Mouse (Mus musculus): ENCODE measurements around the gene Cmc2.

The Cmc2 gene

DNA sequence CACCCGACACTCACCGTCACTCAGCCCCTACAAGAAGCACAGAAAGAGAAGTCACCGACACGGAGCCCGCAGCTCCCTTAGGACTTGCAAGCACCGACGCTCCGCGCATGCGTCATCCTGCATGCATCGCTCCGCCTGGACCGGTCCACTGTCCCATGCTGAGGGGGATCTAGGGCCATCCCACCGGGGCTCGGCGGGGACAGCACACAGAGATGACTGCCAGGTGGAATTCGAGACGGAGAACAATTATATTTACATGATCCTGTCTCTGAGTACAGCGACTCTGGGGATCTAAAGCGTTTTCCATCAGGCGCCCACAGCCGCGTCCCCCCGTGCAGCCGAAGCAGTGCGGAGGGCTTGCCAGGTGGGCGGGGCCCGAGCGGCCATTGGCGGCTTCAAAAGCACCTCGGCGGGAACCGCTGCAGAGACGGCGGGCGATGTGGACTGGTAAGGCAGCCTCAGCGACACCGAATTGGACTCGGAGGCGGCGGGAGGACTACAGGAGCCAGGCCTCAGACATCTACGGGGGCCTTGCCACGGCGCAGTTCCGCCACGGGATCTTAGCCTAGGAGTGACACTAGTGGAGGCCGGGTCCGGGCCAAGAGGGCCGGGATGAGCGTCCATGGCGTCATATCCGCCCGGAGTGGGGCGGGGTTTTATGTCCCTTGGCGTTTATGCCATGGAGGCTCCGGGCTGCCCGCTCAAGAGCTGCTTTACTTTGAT, at the start of gene Cmc2, which contains the start of gene Cenpn:
Cmc2 (minus strand) TSS at position 119 of the 723 bp plus-strand sequence.
Cenpn (plus strand) TSS at position 394 of the 723 bp plus-strand sequence.
- DNase-seq, result peak; percentile 95

DNA sequence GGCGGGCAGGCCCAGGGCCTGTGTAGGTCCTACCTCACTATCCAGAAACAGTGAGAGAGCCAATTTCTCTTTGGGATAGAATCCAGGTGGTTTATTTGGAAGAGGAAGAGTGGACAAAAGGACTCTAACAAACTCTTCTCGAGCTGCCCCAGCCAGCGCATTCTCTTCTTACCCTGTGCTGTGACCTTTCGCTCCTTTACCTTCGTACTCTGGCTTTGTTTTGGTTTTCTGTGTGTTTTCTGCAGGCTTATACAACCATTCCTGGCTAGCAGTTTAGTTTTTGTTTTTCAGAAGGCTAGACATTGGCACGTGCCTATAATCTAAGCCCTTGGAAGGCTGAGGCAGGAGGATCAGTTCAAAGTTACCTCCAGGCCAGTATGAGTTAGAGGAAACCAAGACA, 48.3 kb upstream of the Cmc2 start:
- DNase-seq, result no peak

DNA sequence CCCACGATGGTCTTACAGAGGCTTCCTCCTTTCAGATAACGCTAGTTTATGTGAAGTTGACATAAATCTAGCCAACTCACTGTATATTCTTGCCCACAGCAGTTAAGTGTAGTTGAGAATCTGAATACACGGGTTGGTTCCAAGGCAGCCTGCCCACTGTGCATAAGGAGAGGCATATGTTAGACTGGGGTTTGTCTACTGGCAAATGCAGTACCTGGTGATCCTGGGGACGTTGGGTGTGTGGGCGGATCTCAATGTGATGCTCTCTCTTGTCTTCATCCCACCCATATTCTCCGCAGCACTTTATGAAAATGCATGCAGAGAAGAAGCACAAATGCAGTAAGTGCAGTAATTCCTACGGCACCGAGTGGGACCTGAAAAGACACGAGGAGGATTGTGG, 33.2 kb upstream of the Cmc2 start:
- no peak for DNase-seq

DNA sequence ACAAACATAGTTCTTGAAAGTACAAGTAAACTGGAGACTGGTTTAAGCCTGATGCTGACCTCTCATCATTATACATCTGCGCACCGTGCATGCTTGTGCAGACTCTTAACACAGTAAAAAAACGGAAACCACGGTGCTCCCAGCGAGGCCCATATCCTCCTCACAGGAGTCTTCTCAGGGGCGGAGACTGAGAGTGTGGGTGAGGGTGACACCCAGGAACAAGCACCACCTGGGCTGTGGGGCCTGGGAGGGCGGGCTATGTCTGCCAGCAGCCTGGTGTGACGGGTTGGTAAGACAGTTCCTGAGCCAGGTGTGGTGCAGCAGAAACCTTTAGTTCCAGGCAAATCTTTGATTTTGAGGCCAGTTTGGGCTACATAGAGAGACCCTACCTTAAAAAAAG, 31.2 kb upstream of the Cmc2 start:
- no peak for DNase-seq

DNA sequence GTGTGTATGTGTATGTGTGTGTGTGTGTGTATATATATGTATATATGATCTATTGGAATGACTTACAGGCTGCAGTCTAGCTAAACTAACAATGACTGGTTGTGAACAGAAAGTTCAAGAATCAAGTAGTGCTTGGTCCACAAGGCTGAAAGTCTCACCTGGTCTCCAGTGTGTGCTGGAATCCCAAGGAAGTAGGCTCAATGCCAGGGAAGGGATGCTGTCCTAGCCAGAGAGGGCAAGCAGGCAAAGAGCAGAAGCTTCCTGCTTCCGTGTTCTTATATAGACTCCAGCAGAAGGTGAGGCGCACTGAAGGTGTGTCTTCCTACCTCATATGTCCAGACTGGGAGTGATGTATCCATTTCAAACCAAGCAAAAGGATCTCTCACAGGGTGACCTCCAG, 30.5 kb upstream of the Cmc2 start:
- DNase-seq, result peak; percentile 22

DNA sequence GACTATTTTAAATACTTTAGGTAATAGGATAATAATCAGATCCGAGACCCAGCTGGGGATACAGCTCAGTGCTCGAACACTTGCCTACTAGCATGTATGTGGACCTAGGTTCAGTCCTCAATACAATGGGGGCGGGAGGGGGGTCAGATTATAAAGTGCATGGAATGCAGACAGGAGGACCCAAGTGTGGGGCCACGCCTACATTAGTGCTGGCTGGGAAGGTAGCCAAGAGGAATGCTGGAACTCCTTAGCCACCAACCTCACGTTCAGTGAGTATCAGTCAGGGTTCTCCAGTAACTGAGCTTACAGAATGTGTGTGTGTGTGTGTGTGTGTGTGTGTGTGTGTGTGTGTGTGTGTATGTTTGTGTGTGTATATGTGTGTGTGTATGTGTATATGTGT, 30.1 kb upstream of the Cmc2 start:
- peak; percentile 63 for DNase-seq

DNA sequence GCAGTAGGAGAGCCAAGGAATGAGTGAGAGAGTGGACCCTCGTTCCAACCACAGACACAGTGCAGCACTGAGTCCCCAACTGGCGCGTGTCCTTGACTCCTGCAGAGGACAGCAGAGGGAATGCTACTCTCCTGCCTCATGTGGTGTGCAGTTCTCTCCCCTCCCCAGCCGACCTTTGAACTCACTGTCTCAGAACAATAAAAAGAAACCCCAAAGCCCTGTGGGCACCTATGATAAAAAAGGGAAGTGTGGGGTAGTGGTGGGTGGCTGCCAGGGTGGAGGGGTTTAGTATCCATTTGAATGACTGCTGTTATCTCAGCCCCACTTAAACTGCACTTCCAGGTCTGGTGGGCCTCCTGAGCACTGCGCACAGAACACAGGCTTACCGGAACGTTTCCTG, 26.3 kb upstream of the Cmc2 start:
- no peak for DNase-seq

DNA sequence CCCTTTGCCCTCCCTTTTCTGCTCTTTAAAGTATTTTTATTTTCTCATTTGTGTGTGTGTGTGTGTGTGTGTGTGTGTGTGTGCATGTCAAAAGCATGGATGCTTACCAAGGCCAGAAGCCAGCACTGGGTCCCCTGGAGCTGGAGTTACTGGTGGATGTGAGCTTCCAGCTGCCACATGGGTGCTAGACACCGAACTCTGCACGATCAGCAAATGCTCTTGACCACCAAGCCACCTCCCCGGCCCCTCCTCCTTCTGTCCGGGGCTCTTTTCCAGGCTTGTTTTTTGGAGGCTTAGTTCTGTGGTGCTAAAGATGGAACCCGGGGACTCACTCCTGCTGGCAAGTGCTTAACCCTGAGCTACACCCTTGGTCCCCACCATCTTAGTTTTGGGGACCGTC, 25.6 kb upstream of the Cmc2 start:
- peak; percentile 20 for DNase-seq

DNA sequence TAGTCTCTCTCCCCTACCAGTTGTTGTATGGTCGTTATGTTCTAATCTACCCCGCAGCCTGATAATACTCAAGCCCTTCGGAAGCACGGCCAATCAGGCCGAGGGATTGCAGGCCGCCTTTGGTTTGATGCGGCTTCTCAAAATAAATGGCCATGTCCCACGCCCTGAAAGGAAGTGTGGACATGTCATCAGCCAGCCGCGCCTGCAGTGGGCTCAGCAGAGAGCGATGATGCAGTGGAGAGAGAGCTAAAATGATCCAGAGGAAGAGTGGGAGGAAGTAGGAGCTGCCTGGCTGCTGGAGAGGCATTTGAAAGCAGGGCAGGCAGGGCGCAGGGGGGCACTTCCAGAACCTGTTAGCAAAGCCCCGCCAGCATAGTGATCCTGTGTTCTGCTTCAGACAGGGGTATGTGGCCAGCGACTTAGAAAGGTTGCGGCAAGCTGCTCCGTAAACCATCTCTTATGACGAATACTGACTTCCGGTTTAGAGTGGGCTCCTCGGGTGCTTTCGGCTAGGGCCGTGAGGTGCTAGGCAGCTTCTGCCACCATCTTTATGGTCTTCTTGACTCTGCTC, 25.1 kb upstream of the Cmc2 start:
- peak; percentile 9 for DNase-seq

DNA sequence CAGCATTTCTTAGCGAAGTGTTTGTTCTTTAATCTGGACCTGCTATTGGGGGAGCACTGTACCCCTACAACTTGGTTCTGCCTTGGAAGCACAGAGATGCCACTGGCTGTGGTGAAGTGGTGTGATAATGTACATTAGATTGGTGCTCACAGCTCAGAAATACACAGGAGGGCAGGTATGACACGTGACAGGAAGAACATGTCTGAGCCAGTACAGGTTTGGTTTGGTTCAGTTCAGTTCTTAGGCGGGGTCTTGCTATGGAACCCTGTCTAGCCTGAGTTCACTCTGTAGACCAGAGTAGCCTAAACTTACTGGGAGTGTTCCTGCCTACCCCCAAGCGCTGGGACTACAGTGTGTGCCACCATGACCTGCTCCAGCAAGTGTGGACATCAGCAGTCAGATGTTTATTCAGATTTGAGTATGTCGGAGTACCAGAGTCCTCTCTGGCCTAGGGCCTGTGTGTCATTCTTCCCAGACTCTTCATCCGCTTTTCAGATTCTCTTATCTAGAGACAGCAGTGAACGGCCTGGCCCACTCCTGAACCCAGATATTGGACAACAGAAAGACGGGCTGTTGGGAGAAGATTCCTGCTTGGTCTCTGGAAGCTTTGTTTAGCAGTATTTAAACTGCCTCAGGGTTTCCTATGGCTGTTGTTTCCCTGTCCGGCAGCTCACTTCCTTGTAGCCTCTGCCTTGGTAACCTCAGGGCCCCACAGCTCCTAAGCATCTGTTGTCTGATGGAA, 24.1 kb upstream of the Cmc2 start:
- no peak for DNase-seq

DNA sequence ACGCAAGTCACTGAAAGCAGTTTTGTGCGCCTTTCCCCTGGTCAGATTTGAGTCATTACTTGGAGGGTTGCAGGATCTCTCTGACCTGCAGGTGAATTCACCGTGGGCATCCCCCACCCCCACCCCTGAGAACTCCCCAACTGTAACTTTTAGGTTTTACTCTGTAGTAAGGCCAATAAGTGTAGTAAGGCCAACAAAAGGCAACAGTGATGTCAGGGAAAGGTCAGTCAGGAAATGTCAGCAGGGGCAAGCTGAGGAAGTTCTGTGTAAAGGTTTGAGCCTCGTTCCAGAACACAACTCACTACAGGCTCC, 23.1 kb upstream of the Cmc2 start:
- no peak for DNase-seq

DNA sequence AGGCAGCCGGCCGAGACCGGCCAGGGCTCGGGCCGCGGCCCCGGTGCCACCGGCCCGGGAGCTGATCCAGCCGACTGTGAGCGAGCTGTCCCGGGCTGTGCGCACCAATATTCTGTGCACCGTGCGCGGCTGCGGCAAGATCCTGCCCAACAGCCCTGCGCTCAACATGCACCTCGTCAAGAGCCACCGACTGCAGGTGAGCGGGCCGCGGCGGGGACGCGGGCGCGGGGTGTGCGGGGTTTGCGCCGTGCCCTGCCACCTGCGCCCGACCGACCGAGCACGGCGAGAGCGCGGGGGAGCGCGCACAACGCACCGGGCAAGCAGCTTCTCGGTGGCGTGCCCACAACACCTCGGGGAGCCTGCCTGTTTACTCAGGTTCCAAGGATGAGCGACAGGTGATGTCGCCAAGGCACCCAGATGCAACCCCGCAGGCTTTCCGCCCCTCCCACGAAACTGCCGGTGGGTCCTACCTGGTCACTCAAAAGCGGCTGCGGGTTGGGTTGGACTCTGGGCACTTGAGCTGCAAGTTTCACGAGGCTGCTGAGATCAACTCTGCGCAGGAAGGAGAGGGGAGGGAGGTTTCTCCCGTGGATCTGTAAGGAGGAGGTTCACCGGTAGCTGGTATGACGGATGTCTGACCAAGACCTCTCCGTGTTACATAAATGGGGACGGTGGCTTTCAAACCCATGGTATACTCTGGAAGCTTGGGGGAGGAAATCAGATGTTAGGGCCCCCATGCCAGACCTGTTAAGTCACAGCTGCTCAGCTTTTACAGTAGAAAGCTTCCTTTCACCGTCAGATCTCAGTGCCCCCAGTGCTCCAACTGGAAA, 22.5 kb upstream of the Cmc2 start:
- DNase-seq, result peak; percentile 46

DNA sequence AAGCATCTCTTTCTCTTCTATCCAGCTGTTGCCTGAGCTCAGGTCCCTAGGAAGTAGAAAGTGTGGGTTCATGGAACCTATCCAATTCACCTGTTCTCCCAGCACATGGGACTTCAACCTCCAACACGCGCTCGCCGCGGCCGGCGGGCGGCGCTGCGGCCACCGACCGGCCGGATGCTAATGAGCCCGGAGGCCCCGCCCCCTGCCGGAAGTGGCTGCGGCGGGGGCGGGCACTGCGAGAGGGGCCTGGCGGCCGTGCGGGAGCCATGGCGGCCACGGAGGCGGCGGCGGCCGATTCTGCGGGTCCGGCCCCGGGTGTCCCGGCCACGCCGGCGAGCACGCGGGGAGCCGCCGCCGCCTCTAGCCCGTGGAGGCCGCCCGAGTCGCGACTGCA, 21.9 kb upstream of the Cmc2 start, which contains the start of gene Atmin:
Atmin (plus strand) TSS at position 233 of the 394 bp plus-strand sequence.
- peak; percentile 95 for DNase-seq

DNA sequence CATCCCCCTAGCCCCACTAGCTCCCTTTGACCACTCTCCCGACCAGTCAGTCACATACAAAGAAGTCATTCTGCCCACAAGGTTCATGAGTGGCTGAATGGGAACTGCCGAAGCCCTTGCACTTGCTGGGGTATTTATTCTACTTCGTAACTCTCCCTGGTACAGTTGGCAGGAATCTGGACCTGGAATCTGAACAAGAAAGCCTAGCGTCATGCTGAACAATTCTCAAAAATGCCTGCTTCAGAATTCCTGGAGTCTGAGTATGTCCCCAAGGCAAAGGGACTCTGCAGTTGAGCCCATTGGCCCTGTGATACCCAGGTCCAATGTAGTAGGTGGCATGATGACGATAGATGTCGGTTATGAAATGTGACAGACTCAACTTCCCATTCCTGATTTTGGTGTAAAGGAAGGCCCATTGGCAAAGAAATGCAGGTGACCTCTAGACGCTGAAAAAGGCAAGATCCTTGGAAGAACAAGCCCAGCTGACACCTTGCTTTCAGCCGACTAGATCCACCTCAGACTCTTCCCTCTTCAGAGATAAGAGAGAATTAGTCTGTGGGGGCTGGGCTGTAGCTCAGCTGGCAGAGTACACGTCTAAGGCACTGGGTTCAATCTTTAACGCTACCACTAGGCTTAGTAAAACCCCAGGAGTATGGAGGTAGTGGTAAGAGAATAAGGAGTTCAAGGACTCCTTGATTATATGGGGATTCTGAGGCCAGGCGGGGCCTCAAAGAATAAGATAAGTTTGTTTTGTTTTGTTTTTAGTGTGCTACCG, 21.2 kb upstream of the Cmc2 start:
- no peak for DNase-seq

DNA sequence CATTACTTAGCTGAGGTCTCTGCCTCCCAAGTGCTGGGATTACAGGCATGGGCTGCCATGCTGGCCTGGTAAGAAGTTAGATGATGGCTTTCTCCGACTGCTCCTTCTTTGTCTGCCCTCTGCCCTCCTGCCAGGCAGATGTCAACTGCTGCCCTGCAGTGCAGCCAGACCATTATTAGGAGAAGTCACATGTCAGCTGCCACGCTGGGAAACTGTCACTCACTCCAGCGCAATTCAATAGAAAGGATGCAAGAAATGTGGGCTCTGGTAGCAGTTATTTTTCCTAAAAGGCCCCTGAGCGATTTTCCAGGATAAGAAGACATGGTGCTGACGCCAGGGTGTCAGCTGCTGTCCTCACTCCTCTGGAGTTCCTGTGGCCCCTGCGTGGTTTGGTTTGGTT, 14.3 kb upstream of the Cmc2 start:
- DNase-seq, result no peak

DNA sequence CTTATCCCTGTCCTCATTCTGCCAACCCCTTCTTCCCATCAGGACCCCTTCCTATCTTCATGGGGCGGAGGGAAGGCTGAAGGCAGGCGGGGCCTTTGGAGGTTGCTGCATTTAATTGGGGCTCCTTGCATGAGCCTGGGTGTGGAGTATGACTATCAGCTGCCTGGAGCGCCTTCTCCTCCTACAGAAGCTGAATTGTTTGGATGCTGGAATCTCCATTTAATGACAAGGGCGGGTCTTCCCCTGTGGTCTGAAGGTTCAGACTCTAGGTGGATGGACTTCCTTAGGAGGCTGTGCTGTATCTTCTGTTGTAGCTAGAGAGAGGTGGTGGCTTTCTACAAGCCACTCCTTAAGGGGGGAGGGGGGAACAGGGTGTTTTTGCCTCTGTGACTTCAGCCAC, 13.7 kb upstream of the Cmc2 start:
- DNase-seq, result no peak

DNA sequence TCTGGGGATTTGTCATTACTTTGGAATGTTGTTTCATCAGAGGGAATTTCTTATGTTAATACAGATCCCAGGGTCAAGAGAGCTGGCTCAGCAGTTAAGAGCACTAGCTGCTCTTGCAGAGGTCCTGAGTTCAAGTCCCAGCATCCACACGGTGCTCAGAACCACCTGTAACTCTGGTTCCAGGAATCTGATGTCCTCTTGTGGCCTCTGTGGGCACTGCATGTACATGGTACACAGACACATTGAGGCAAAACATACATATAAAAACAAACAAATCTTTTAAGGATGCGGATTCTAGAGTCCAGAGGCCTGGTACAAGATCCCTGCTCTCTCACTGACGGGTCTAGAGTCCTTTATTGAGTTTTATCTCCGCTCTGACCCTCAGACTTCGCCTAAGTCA, 7.3 kb upstream of the Cmc2 start:
- no peak for DNase-seq

DNA sequence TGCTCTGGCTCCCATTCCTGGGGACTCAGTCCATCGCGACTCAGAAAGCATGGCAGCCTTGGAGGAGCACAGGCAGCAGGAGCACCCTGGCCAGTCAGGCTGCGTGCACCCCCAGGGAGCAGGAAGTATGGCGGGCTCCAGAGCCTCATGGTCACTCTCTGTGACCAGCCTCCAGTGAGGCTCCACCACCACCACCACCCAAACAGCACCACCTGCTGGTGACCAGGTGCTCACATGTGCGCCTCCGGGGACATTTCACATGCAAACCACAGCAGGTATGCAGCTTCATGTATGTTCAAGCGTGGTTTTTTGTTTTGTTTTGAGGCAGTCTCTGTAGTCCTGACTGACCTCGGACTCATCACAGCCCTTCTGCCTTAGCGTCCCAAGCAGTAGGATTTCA, 6.6 kb upstream of the Cmc2 start:
- DNase-seq, result peak; percentile 34

DNA sequence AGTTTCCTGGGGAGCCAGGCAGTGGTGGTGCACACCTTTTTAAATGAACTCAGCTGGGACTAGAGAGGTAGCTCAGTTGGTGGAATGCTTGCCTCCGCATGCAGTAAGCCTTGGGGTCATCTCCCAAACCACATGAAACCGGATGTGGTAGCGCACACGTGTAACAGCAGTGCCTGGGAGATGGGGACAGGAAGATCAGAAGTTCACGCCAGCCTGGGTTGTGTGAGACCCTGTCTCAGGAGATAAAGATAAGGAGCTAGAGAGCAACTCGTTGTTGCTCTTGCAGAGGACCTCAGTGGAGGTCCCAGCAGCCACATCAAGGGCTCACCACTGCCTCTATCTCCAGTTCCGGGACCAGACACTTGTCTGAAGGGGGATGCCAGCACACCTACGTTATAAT, 2.3 kb upstream of the Cmc2 start:
- DNase-seq, result no peak

DNA sequence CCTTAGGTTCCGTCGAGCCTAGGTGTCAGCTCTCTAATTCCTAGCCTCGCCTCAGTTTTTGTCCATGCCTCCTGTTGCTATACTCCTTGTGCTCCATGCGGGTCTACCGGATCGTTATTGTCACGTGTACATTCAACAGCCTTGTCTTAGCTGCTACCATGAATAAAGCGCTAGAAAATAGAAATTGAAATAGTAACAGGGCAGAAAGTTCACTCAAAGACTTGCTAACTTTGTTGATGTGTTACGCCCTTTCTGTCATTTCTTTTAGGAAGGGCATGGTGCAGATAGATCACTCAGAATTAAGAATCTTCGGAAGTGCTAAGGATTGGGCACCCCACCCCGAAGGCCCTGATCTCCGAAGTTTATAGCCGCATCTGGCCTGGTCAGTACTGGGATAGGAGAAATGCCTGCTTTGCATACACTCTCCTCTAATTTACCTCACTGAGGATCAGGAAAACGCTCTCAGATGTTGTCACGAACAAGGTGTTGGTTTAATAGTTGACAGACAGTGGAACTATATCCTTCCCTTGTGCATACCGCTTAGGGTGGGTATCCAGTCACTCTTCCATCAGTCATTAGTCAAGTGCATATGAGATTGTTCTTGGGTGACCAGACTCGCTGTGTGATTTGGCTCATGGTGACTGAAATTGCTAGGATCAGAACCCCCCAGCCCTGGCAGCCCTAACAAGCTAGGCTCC, 954 bp upstream of the Cmc2 start:
- no peak for DNase-seq

DNA sequence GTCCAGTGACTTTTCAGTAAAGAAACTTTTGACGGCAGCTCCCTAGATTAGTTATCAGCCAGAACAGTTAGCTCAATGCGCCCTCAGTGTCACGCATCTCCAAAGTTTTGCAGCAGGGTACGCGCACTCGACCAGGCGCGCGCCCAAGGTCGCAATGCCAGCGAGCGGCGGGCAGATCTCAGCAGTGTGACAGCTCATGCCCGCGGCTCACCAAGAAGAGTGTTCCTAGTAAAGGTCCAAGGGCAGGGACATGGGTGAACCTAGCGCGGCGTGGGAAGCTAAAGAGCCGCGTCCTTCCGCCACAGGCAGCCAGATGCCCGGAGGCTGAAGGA, 284 bp downstream of the Cmc2 start:
- DNase-seq, result no peak

DNA sequence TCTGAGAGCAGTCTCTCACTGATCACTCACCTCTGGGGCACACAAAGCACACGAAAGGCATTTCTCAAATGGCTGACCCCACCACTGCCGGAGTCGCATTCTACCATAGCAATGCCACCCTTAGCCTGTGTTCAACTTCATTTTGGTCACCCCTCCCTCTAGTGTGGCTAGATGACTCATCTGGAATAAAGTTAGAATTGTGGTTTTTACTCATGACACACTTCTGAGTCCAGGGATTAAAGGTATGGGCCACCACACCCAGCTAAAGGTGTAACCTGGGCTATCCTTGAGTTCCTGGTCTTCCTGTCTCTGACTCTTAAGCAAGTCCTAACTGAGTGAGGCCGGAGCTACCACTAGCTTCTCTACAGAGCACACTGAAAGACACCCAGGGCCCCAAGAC, 15.4 kb downstream of the Cmc2 start:
- DNase-seq, result no peak
